Mouse (Mus musculus) bone marrow macrophage, adult 2 months (primary cell): ENCODE measurements around the gene Leng1. TPM values are rescaled to one million over a fixed set of nuclear protein-coding genes. Genes with fewer than 3 reads are reported as not detected.

ENCODE experiments used
- H3K27ac ChIP-seq: 2 replicates; pipeline ENCODE4 v1.5.1; 2012; ENCODE audit warnings: low read depth, low read length; ENCODE audit not compliant: insufficient read depth
- H3K4me1 ChIP-seq: 2 replicates; pipeline ENCODE4 v1.6.1; 2012; ENCODE audit warnings: low read length; ENCODE audit not compliant: control insufficient read depth, insufficient read depth
- H3K4me3 ChIP-seq: 2 replicates; pipeline ENCODE4 v1.5.1; 2012; ENCODE audit warnings: mild to moderate bottlenecking, low read length, moderate library complexity; ENCODE audit not compliant: insufficient read depth
- CTCF ChIP-seq: IDR thresholded peaks from 2 replicates; pipeline ENCODE4 v1.5.1; 2012; ENCODE audit warnings: low read depth, mild to moderate bottlenecking, low read length, moderate library complexity
- POLR2A ChIP-seq: IDR thresholded peaks from 2 replicates; pipeline ENCODE4 v1.6.1; 2012; ENCODE audit warnings: mild to moderate bottlenecking, low read depth, low read length, borderline replicate concordance
- polyA plus RNA-seq: library from polyadenylated mRNA; stranded (reverse); fragments of >200 nt; gene quantifications from 2 replicates; pipeline ENCODE4 v1.2.4, GENCODE M21; 2012; ENCODE audit not compliant: missing spikeins, insufficient read depth, insufficient read length

Leng1 gene
- polyA plus RNA-seq, 1 experiment: 8.5 TPM

GRCm38 (mm10) chr7:3664524-3665214 is 971 bp downstream of the Leng1 start:
- H3K27ac ChIP-seq: peak overlapping the region; percentile 63
- TF ChIP-seq POLR2A (no peak), CTCF (no peak)
- peaks cover 14% of the 10 kb centered on the region for H3K4me1 ChIP-seq
- H3K4me3 ChIP-seq: peak overlapping the region; percentile 86

- no peak overlapping the region for H3K27ac ChIP-seq
- H3K4me3 ChIP-seq: no peak overlapping the region
- no peak for TF ChIP-seq POLR2A
- no peak for TF ChIP-seq CTCF
- H3K4me1 ChIP-seq: peaks cover 1% of the 10 kb centered on the region; the same call in 1 of the 2 replicates
These were observed 7.1 kb downstream of the Leng1 start for GRCm38 (mm10) chr7:3658578-3658977.

GRCm38 (mm10) chr7:3656966-3657365 is 8.7 kb downstream of the Leng1 start:
- H3K27ac ChIP-seq: no peak overlapping the region
- no peak overlapping the region for H3K4me3 ChIP-seq
- TF ChIP-seq POLR2A (no peak), CTCF (no peak)
- H3K4me1 ChIP-seq: no peaks in the 10 kb centered on the region

GRCm38 (mm10) chr7:3646641-3647040 is 19.0 kb downstream of the Leng1 start:
- H3K4me1 ChIP-seq: peaks cover 28% of the 10 kb centered on the region
- no peak for TF ChIP-seq POLR2A
- no peak for TF ChIP-seq CTCF

GRCm38 (mm10) chr7:3646188-3646587 is 19.5 kb downstream of the Leng1 start:
- TF ChIP-seq POLR2A (no peak), CTCF (no peak)
- H3K4me3 ChIP-seq: peak overlapping the region; percentile 80
- peak overlapping the region; percentile 97; the same call in 1 of the 2 replicates for H3K27ac ChIP-seq
- peaks cover 28% of the 10 kb centered on the region for H3K4me1 ChIP-seq

More at GRCm38 (mm10) chr7:3646641-3647040, 19.0 kb downstream of the Leng1 start:
- Histone ChIP-seq H3K4me3 (peak overlapping the region; percentile 80), H3K27ac (no peak overlapping the region)

- Histone ChIP-seq H3K4me1 (peaks cover 28% of the 10 kb centered on the region), H3K27ac (peak overlapping the region; percentile 97), H3K4me3 (peak overlapping the region; percentile 80)
- 0 out of 2 replicates have a peak, but pooled peaks have one; percentile 20 for TF ChIP-seq POLR2A
- no peak for TF ChIP-seq CTCF
These were observed 20.1 kb downstream of the Leng1 start for GRCm38 (mm10) chr7:3645488-3646025.

GRCm38 (mm10) chr7:3644672-3645487 is 20.8 kb downstream of the Leng1 start, which contains the start of gene Cnot3:
Gene Cnot3, plus strand, starts transcription at chr7:3645268.
- no peak for TF ChIP-seq CTCF
- TF ChIP-seq POLR2A: no peak
- H3K4me3 ChIP-seq: peak within 1 kb of the TSS; percentile 80
- peak within 1 kb of the TSS; percentile 97 for H3K27ac ChIP-seq
- H3K4me1 ChIP-seq: peaks cover 28% of the 10 kb centered on the region

GRCm38 (mm10) chr7:3644348-3644671 is 21.3 kb downstream of the Leng1 start:
- Histone ChIP-seq H3K4me3 (peak overlapping the region; percentile 50), H3K4me1 (peaks cover 28% of the 10 kb centered on the region), H3K27ac (peak overlapping the region; percentile 67)
- TF ChIP-seq CTCF (no peak), POLR2A (no peak)

- H3K4me1 ChIP-seq: peaks cover 28% of the 10 kb centered on the region
- peak overlapping the region; percentile 50 for H3K4me3 ChIP-seq
- TF ChIP-seq CTCF: no peak
- TF ChIP-seq POLR2A: no peak
- peak overlapping the region; percentile 67 for H3K27ac ChIP-seq
These were observed 21.8 kb downstream of the Leng1 start for GRCm38 (mm10) chr7:3643843-3644242.
